Mouse (Mus musculus) monocyte, adult 5-6 weeks (primary cell): ENCODE results near the gene Tmtc4. TPM values are rescaled to one million over a fixed set of nuclear protein-coding genes. Genes with fewer than 3 reads are reported as not detected.
A peak's percentile ranks its signal among the peaks of the same experiment; 100 is the strongest.

Experiments
- ATAC-seq: fragments of 153-309, 156-312 bp; replicated peaks from 2 replicates; pipeline ENCODE4 v1.8.0; 2017; ENCODE audit warnings: mild to moderate bottlenecking; ENCODE audit not compliant: low TSS enrichment, insufficient number of reproducible peaks, severe bottlenecking, poor library complexity, low FRiP score
- total RNA-seq: library from RNA; stranded (forward); fragments of 200-1000, 200-491, 200-594 nt; gene quantifications from 3 replicates; pipeline ENCODE4 v1.2.3, GENCODE M21; 2017

Gene Tmtc4
- total RNA-seq, 1 experiment from 2014 or later: 9.5 TPM

- no peak for ATAC-seq
These were observed 6.6 kb downstream of the Tmtc4 start for GRCm38 (mm10) chr14:122977056-122977796.

- no peak for ATAC-seq
These were observed 8.8 kb downstream of the Tmtc4 start for GRCm38 (mm10) chr14:122974854-122975570.

- ATAC-seq: no peak
These were observed 10.7 kb downstream of the Tmtc4 start for GRCm38 (mm10) chr14:122973091-122973490.

- no peak for ATAC-seq
These were observed 15.8 kb downstream of the Tmtc4 start for GRCm38 (mm10) chr14:122968049-122968448.

GRCm38 (mm10) chr14:122957941-122958340 is 25.9 kb downstream of the Tmtc4 start:
- no peak for ATAC-seq

- no peak for ATAC-seq
These were observed 30.5 kb downstream of the Tmtc4 start for GRCm38 (mm10) chr14:122953331-122953730.

- no peak for ATAC-seq
These were observed 31.3 kb downstream of the Tmtc4 start for GRCm38 (mm10) chr14:122952556-122952955.

GRCm38 (mm10) chr14:122951676-122952445 is 32.0 kb downstream of the Tmtc4 start:
- peak; percentile 47; the same call in 1 of the 2 replicates for ATAC-seq

- no peak for ATAC-seq
These were observed 32.9 kb downstream of the Tmtc4 start for GRCm38 (mm10) chr14:122950915-122951314.

- ATAC-seq: no peak
These were observed 40.4 kb downstream of the Tmtc4 start for GRCm38 (mm10) chr14:122943475-122943853.

GRCm38 (mm10) chr14:122942757-122943474 is 40.9 kb downstream of the Tmtc4 start:
- ATAC-seq: no peak

GRCm38 (mm10) chr14:122936460-122936859 is 47.4 kb downstream of the Tmtc4 start:
- ATAC-seq: no peak

- no peak for ATAC-seq
These were observed 63.8 kb downstream of the Tmtc4 start for GRCm38 (mm10) chr14:122920011-122920410.

GRCm38 (mm10) chr14:122917676-122918075 is 66.2 kb downstream of the Tmtc4 start:
- ATAC-seq: no peak

- ATAC-seq: no peak
These were observed 70.2 kb downstream of the Tmtc4 start, which contains the start of gene Ggact for GRCm38 (mm10) chr14:122913657-122914056. Gene Ggact, minus strand, starts transcription at chr14:122913757.

GRCm38 (mm10) chr14:122912812-122913498 is 70.9 kb downstream of the Tmtc4 start:
- ATAC-seq: no peak

- no peak for ATAC-seq
These were observed 71.7 kb downstream of the Tmtc4 start for GRCm38 (mm10) chr14:122912137-122912536.

- ATAC-seq: no peak
These were observed 72.6 kb downstream of the Tmtc4 start for GRCm38 (mm10) chr14:122911265-122911664.
